Comparison of ENCODE assay signal across 10 mouse cellular contexts in genomic region chr12:41680141-41680540, GRCm38 (mm10).
A peak's percentile ranks its signal among the peaks of the same experiment; 100 is the strongest.
DNase-seq lines count a peak whose midpoint lies in the region; ATAC-seq and TF ChIP-seq lines count a peak whose summit lies in the region.
"Had no signal": no experiment of that assay in that cellular context is flagged by ENCODE, and none has a peak within 500 bp of the region (broad histone marks: within the 10 kb centered on the region; RNA-seq: fewer than 3 reads in every experiment).

No protein-coding gene starts in this region.

- no peak for ATAC-seq in intestine, postnatal 0 days
- no peak for ATAC-seq in intestine, embryonic 16.5 days
- ATAC-seq in hindbrain, embryonic 12.5 days (ENCODE audit: low FRiP score), result no peak
- ATAC-seq in megakaryocyte-erythroid progenitor cell, adult 5-6 weeks (replicated peaks; ENCODE audit: low FRiP score, low TSS enrichment, poor library complexity, severe bottlenecking), result no peak

- H3K9ac ChIP-seq in intestine, postnatal 0 days (ENCODE audit: low read depth, low read length), result no peak overlapping the region
- H3K9ac ChIP-seq in intestine, embryonic 16.5 days (ENCODE audit: low read depth, low read length), result no peak overlapping the region
- no peak overlapping the region for H3K9ac ChIP-seq in hindbrain, embryonic 12.5 days
- H3K9ac ChIP-seq: heart, embryonic 15.5 days; midbrain, embryonic 12.5 days had no signal

- no peak overlapping the region for H3K4me2 ChIP-seq in intestine, postnatal 0 days (replicated peaks; ENCODE audit: low read depth)
- no peak overlapping the region for H3K4me2 ChIP-seq in intestine, embryonic 16.5 days (ENCODE audit: low read depth, low read length)
- H3K4me2 ChIP-seq in hindbrain, embryonic 12.5 days (replicated peaks), result no peak overlapping the region
- H3K4me2 ChIP-seq: heart, embryonic 15.5 days; midbrain, embryonic 12.5 days had no signal

- peak; percentile 21 to 48 for DNase-seq in right cerebral cortex, adult 2 months (ENCODE audit: low spot score in 2 of 2)
- no peak for DNase-seq in right cerebral cortex, postnatal 4 days
- peak; percentile 3 for DNase-seq in yolk sac, embryonic 10.5 days (ENCODE audit: low spot score)

- H3K36me3 ChIP-seq in intestine, postnatal 0 days (ENCODE audit: control insufficient read depth, insufficient read depth), result no peaks in the 10 kb centered on the region
- no peaks in the 10 kb centered on the region for H3K36me3 ChIP-seq in intestine, embryonic 16.5 days (ENCODE audit: control insufficient read depth, insufficient read depth, low read length)
- no peaks in the 10 kb centered on the region for H3K36me3 ChIP-seq in hindbrain, embryonic 12.5 days
- H3K36me3 ChIP-seq: heart, embryonic 15.5 days; midbrain, embryonic 12.5 days had no signal

- H3K4me1 ChIP-seq in intestine, postnatal 0 days (replicated peaks; ENCODE audit: control insufficient read depth, insufficient read depth, low read length), result no peaks in the 10 kb centered on the region
- H3K4me1 ChIP-seq in intestine, embryonic 16.5 days (ENCODE audit: control insufficient read depth, insufficient read depth, low read length), result no peaks in the 10 kb centered on the region
- no peaks in the 10 kb centered on the region for H3K4me1 ChIP-seq in cortical plate, adult 2 months (ENCODE audit: control insufficient read depth, insufficient read depth, low read length)
- no peaks in the 10 kb centered on the region for H3K4me1 ChIP-seq in hindbrain, embryonic 12.5 days
- H3K4me1 ChIP-seq: heart, embryonic 15.5 days; midbrain, embryonic 12.5 days had no signal

- no peak overlapping the region for H3K4me3 ChIP-seq in intestine, postnatal 0 days (ENCODE audit: low read depth, low read length)
- H3K4me3 ChIP-seq in intestine, embryonic 16.5 days (ENCODE audit: low read length), result no peak overlapping the region
- no peak overlapping the region for H3K4me3 ChIP-seq in cortical plate, adult 2 months (ENCODE audit: insufficient read depth, low read length)
- no peak overlapping the region for H3K4me3 ChIP-seq in hindbrain, embryonic 12.5 days
- H3K4me3 ChIP-seq: heart, embryonic 15.5 days; midbrain, embryonic 12.5 days had no signal

- 91% methylated on average over 1 of the region's 1 CpGs for WGBS in intestine, postnatal 0 days
- 93% methylated on average over 1 of the region's 1 CpGs for WGBS in intestine, embryonic 16.5 days
- WGBS in hindbrain, embryonic 12.5 days, result 90% methylated on average over 1 of the region's 1 CpGs

- TF ChIP-seq POLR2A in cortical plate, adult 2 months (IDR thresholded peaks at IDR 0.05; ENCODE audit: extremely low read depth, insufficient read depth, low read length), result no peak

- no peaks in the 10 kb centered on the region for H3K27me3 ChIP-seq in intestine, postnatal 0 days (replicated peaks; ENCODE audit: control insufficient read depth, insufficient read depth, low read length)
- no peaks in the 10 kb centered on the region for H3K27me3 ChIP-seq in intestine, embryonic 16.5 days (replicated peaks; ENCODE audit: control insufficient read depth, insufficient read depth, low read length)
- no peaks in the 10 kb centered on the region for H3K27me3 ChIP-seq in hindbrain, embryonic 12.5 days
- H3K27me3 ChIP-seq: heart, embryonic 15.5 days had no signal

- H3K9me3 ChIP-seq in intestine, postnatal 0 days (ENCODE audit: control insufficient read depth), result no peaks in the 10 kb centered on the region
- H3K9me3 ChIP-seq in intestine, embryonic 16.5 days (ENCODE audit: control insufficient read depth, low read length), result no peaks in the 10 kb centered on the region
- H3K9me3 ChIP-seq in hindbrain, embryonic 12.5 days (replicated peaks), result no peaks in the 10 kb centered on the region
- H3K9me3 ChIP-seq: heart, embryonic 15.5 days; midbrain, embryonic 12.5 days had no signal

- no peak overlapping the region for H3K27ac ChIP-seq in intestine, postnatal 0 days (ENCODE audit: low read depth, low read length)
- H3K27ac ChIP-seq in intestine, embryonic 16.5 days (ENCODE audit: low read length), result no peak overlapping the region
- H3K27ac ChIP-seq in cortical plate, adult 2 months (ENCODE audit: insufficient read depth, low read length), result no peak overlapping the region
- no peak overlapping the region for H3K27ac ChIP-seq in hindbrain, embryonic 12.5 days
- H3K27ac ChIP-seq: heart, embryonic 15.5 days; midbrain, embryonic 12.5 days had no signal

- TF ChIP-seq CTCF in intestine, postnatal 0 days (IDR thresholded peaks at IDR 0.05; ENCODE audit: low read depth), result peak; percentile 54
- TF ChIP-seq CTCF in cortical plate, adult 2 months (IDR thresholded peaks at IDR 0.05; ENCODE audit: extremely low read depth, insufficient read depth, low read length), result peak; percentile 60
